Mouse (Mus musculus) liver, postnatal 0 days (tissue): ENCODE measurements around the gene Dnaja2. TPM values are rescaled to one million over a fixed set of nuclear protein-coding genes. Genes with fewer than 3 reads are reported as not detected.
A peak's percentile ranks its signal among the peaks of the same experiment; 100 is the strongest.

Experiments
- ATAC-seq: fragments of 200-750 bp; cut with Nextera tagmentation; 2 replicates; pipeline ENCODE4 v1.8.0; 2017; ENCODE audit warnings: mild to moderate bottlenecking, moderate library complexity
- DNase-seq: peaks from one replicate; pipeline ENCODE4 v3.0.0-alpha.2; 2016
- H3K27ac ChIP-seq: fragments of 300-500 bp; sonication (generic); 2 replicates; pipeline ENCODE4 v1.5.1; 2014; ENCODE audit warnings: antibody characterized with exemption, moderate library complexity, mild to moderate bottlenecking, low read depth
- H3K27me3 ChIP-seq: fragments of 300-500 bp; sonication (generic); 2 replicates; pipeline ENCODE4 v1.6.1; 2014; ENCODE audit warnings: low read length, control low read depth, mixed read lengths; ENCODE audit not compliant: insufficient read depth
- H3K36me3 ChIP-seq: fragments of 300-500 bp; sonication (generic); replicated peaks from 2 replicates; pipeline ENCODE4 v1.6.1; 2014; ENCODE audit warnings: mild to moderate bottlenecking, control low read depth, low read length, moderate library complexity, mixed read lengths; ENCODE audit not compliant: insufficient read depth
- H3K4me1 ChIP-seq: fragments of 300-500 bp; sonication (generic); 2 replicates; pipeline ENCODE4 v1.6.1; 2014; ENCODE audit warnings: antibody characterized with exemption, mild to moderate bottlenecking, control low read depth; ENCODE audit not compliant: insufficient read depth
- H3K4me2 ChIP-seq: fragments of 300-500 bp; sonication (generic); 2 replicates; pipeline ENCODE4 v1.6.1; 2014; ENCODE audit warnings: low read depth, mild to moderate bottlenecking, low read length, moderate library complexity, mixed read lengths
- H3K4me3 ChIP-seq: fragments of 300-500 bp; sonication (generic); 2 replicates; pipeline ENCODE4 v1.5.1; 2014; ENCODE audit warnings: low read depth, low read length
- H3K9ac ChIP-seq: fragments of 300-500 bp; sonication (generic); replicated peaks from 2 replicates; pipeline ENCODE4 v1.6.1; 2014; ENCODE audit warnings: mild to moderate bottlenecking, moderate library complexity
- H3K9me3 ChIP-seq: fragments of 300-500 bp; sonication (generic); 2 replicates; pipeline ENCODE4 v1.6.1; 2016; ENCODE audit warnings: mild to moderate bottlenecking, control low read depth, low read length, mixed read lengths
- CTCF ChIP-seq: sonication (generic); IDR thresholded peaks from 2 replicates; pipeline ENCODE4 v1.5.1; 2016; ENCODE audit warnings: antibody characterized with exemption, low read depth
- EP300 ChIP-seq: IDR thresholded peaks from 2 replicates; pipeline ENCODE4 v1.6.1; 2016; ENCODE audit warnings: antibody characterized with exemption, low read depth, mild to moderate bottlenecking
- WGBS: fragments of 180-500 bp; shearing (Covaris S2); extraction: QIAGEN DNeasy Blood & Tissue Kit; methylation state at CpG from one replicate; pipeline ENCODE4 v1.1.7; 2014; ENCODE audit not compliant: insufficient replicate concordance; 5-methylcytosine and 5-hydroxymethylcytosine counted together
- polyA plus RNA-seq: library from polyadenylated mRNA; unstranded; fragments of >200 nt; fragmentation: Nextera tagmentation; extraction: Ambion mirVana; gene quantifications from 2 replicates; pipeline ENCODE4 v1.2.1, GENCODE M21; 2015

Dnaja2 gene
- polyA plus RNA-seq, 1 experiment from 2014 or later = 89.2 TPM

DNA sequence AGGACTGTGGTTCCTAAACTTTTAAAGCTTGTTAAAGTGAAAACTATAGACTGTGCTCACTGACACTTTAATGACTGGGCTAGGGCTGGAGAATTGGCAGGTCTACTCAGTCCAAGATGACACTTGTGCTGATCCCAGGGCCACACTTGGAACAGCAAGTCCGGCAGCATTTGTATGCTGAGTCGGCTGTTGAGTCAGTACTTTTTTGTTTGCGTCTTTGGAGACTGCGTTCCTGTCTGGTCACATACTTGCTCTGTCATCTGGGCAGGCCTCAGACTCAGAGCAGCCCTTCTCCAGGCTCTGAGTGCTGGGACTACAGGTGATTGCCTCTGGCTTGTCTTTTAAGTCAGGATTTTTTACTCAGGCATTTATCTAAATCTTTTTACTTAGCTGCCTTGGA, 41.9 kb downstream of the Dnaja2 start:
- DNase-seq (no peak), ATAC-seq (peak; percentile 24)
- Histone ChIP-seq H3K36me3 (peaks cover 15% of the 10 kb centered on the region; the same call in 1 of the 2 replicates), H3K9ac (no peak overlapping the region), H3K4me3 (no peak overlapping the region), H3K9me3 (no peaks in the 10 kb centered on the region), H3K27me3 (no peaks in the 10 kb centered on the region), H3K4me2 (no peak overlapping the region), H3K4me1 (no peaks in the 10 kb centered on the region), H3K27ac (0 out of 2 replicates have a peak overlapping the region, but pooled peaks have one; percentile 11)
- no peak for TF ChIP-seq EP300
- no peak for TF ChIP-seq CTCF
- 76% methylated on average over 4 of the region's 4 CpGs for WGBS

DNA sequence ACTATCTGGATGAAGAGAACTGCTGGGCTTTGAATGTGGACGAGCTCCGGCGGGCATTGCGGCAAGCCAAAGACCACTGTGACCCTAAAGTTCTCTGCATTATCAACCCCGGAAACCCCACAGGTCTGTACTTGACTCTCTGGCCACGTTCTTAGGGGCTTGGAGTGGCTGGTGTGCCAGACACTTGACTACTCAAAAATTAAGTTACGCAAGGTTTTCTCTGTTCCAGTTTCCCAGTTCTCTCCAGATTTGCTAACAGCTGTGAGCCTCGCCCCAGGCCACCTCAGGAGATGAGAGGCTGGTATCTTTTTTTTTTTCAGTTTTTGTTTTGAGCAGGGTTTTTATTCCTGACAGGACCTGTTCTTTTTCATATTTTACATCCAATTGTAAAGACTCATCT, 42.9 kb downstream of the Dnaja2 start:
- TF ChIP-seq EP300 (no peak), CTCF (no peak)
- no peak overlapping the region for H3K27ac ChIP-seq
- H3K27me3 ChIP-seq = no peaks in the 10 kb centered on the region
- no peak overlapping the region for H3K4me2 ChIP-seq
- H3K36me3 ChIP-seq = peaks cover 15% of the 10 kb centered on the region; the same call in 1 of the 2 replicates
- H3K4me1 ChIP-seq = no peaks in the 10 kb centered on the region
- 77% methylated on average over 8 of the region's 8 CpGs for WGBS
- H3K4me3 ChIP-seq = no peak overlapping the region
- no peak for ATAC-seq
- DNase-seq = no peak
- no peaks in the 10 kb centered on the region for H3K9me3 ChIP-seq
- no peak overlapping the region for H3K9ac ChIP-seq

DNA sequence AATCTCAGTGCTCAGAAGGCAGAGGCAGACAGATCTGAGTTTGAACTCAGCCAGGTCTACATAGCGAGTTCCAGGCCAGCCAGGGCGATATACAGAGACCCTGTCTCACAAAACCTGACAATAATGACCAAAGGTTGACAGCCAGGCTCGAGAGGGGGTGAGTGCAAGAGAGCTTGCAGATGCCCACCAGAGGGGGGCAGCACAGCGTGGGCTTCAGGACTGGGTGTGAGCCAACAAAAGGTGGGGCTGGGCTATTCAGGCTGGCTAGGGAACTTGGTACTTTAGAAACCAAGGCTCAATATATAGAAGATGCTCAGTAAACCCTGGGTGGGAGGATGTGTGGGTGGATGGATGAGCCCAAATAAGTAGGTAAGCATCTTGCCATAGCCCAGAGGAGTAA, 46.5 kb downstream of the Dnaja2 start:
- DNase-seq (no peak), ATAC-seq (no peak)
- no peaks in the 10 kb centered on the region for H3K9me3 ChIP-seq
- H3K27me3 ChIP-seq = no peaks in the 10 kb centered on the region
- TF ChIP-seq EP300 (no peak), CTCF (peak; percentile 26; the same call in 1 of the 2 replicates)
- H3K9ac ChIP-seq = no peak overlapping the region
- no peak overlapping the region for H3K4me3 ChIP-seq
- H3K4me2 ChIP-seq = no peak overlapping the region
- peaks cover 12% of the 10 kb centered on the region for H3K36me3 ChIP-seq
- WGBS = 71% methylated on average over 4 of the region's 4 CpGs
- no peak overlapping the region for H3K27ac ChIP-seq
- peaks cover 5% of the 10 kb centered on the region for H3K4me1 ChIP-seq

GRCm38 (mm10) chr8:85506620-85507019, 48.5 kb downstream of the Dnaja2 start:
- Histone ChIP-seq H3K27me3 (no peaks in the 10 kb centered on the region), H3K4me3 (no peak overlapping the region), H3K9me3 (no peaks in the 10 kb centered on the region), H3K27ac (peak overlapping the region; percentile 37; the same call in 1 of the 2 replicates), H3K9ac (no peak overlapping the region), H3K4me1 (peaks cover 5% of the 10 kb centered on the region), H3K36me3 (peaks cover 15% of the 10 kb centered on the region), H3K4me2 (no peak overlapping the region)
- ATAC-seq (peak; percentile 69), DNase-seq (no peak)
- WGBS = 55% methylated on average over 4 of the region's 4 CpGs
- no peak for TF ChIP-seq EP300
- TF ChIP-seq CTCF = no peak

- Histone ChIP-seq H3K27ac (no peak overlapping the region), H3K36me3 (peaks cover 7% of the 10 kb centered on the region), H3K4me3 (no peak overlapping the region), H3K4me2 (no peak overlapping the region), H3K27me3 (no peaks in the 10 kb centered on the region), H3K9me3 (no peaks in the 10 kb centered on the region), H3K4me1 (peaks cover 5% of the 10 kb centered on the region), H3K9ac (no peak overlapping the region)
- ATAC-seq (no peak), DNase-seq (no peak)
- WGBS = 82% methylated on average over 6 of the region's 6 CpGs
- TF ChIP-seq CTCF (no peak), EP300 (no peak)
These were observed 50.4 kb downstream of the Dnaja2 start for GRCm38 (mm10) chr8:85504704-85505103.

GRCm38 (mm10) chr8:85503065-85503464, 52.1 kb downstream of the Dnaja2 start:
- no peak overlapping the region for H3K4me3 ChIP-seq
- WGBS = 81% methylated on average over 3 of the region's 3 CpGs
- TF ChIP-seq EP300 (no peak), CTCF (no peak)
- H3K9ac ChIP-seq = no peak overlapping the region
- no peak overlapping the region for H3K27ac ChIP-seq
- peaks cover 4% of the 10 kb centered on the region for H3K36me3 ChIP-seq
- H3K9me3 ChIP-seq = no peaks in the 10 kb centered on the region
- H3K4me1 ChIP-seq = peaks cover 9% of the 10 kb centered on the region
- DNase-seq (no peak), ATAC-seq (no peak)
- no peak overlapping the region for H3K4me2 ChIP-seq
- H3K27me3 ChIP-seq = no peaks in the 10 kb centered on the region

GRCm38 (mm10) chr8:85502381-85502780, 52.8 kb downstream of the Dnaja2 start:
- Histone ChIP-seq H3K9me3 (no peaks in the 10 kb centered on the region), H3K4me1 (peaks cover 9% of the 10 kb centered on the region), H3K36me3 (peaks cover 4% of the 10 kb centered on the region), H3K4me3 (no peak overlapping the region), H3K4me2 (no peak overlapping the region), H3K9ac (no peak overlapping the region), H3K27me3 (no peaks in the 10 kb centered on the region), H3K27ac (no peak overlapping the region)
- ATAC-seq (no peak), DNase-seq (no peak)
- WGBS = 42% methylated on average over 2 of the region's 2 CpGs
- TF ChIP-seq CTCF (no peak), EP300 (no peak)
